Mouse (Mus musculus): ENCODE data around the gene Pank4.

The Pank4 gene

GRCm38 (mm10) chr4:154967173-154967572, 3.2 kb downstream of the Pank4 start:
- DNase-seq (ENCODE audit: inconsistent ontology term), result no peak

DNA sequence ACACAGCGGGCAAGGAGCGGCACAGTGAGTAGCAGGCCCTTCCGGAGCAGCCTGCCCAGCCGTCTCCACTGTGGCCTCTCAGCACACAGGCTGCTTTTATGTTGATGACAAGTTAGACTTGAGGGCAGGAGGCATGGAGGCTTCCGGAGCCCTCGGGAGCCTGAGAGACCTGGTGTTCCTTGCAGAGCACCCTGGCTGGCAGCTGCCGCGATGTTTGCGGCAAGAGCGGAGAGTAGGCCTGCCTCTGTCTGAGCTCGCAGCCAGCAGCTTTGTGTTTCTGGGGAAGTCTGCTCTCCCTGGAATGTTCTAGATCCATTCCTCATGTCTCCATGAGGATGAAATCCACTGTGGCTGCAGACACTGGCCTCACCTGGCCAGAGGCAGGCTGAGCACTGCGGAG, 8.6 kb downstream of the Pank4 start:
- DNase-seq (ENCODE audit: inconsistent ontology term), result no peak

DNA sequence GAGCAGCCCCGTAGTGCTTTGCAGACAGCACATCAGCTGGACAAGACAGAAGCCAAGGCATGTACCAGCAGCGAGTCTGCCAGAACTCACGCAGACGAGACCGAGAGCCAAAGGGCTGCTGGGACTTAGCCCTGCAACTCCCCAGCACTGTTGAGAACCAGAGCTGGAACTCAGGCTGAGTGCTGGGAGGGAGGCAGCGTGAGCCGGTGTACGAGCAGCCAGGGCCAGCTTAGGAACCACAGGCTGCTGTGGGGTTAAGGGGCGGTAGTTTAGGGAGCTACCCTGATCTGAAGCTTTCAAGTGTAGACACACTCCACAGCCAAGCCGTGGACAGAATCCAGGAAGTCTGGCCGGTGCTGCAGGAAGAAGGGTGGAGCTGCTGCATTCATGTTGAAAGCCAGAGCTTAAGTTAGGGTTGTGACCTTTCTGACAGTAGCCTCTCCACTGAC, 10.3 kb downstream of the Pank4 start:
- no peak for DNase-seq (ENCODE audit: inconsistent ontology term)

- no peak for DNase-seq (ENCODE audit: inconsistent ontology term)
These were observed 16.2 kb downstream of the Pank4 start for GRCm38 (mm10) chr4:154980110-154980509.

DNA sequence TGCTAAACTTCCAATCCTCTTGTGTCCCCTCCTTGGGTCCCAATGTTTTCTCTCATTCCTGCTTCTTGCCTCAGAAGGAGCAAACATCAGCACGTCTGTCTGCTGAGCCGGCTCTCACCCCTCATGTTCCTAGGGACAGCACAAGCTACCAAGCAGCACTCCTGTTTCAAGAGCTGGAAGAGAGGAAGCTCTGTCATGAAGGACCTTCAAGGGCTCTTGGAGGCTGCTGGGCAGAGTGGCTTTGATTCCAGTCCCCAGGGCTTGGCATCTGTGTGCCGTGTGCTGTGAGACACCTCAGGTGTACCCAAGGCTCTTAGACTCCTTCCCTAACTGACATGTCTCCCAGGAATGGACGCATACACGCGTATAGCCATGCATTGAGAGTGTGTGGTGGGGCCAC, 17.2 kb downstream of the Pank4 start:
- DNase-seq (ENCODE audit: inconsistent ontology term), result no peak

DNA sequence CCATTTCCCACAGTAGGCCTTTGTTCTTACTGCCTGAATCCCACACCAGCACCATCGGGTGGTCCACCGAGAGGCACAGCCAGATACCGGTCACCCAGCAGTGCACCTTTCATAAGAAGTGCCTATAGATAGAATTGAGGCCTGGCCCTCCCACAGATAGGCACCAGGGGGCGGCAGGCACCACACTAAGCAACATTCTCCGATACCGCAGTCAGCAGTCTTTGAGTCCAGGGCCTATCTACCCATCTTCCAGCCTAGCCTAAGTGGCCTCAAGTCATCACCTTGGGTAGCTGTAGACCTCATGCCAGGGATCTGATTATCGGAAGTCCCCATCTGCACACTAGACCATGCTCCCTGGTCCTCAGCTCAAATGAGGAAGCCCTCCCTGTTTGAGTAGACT, 17.6 kb downstream of the Pank4 start:
- peak; percentile 73 for DNase-seq (ENCODE audit: inconsistent ontology term)

GRCm38 (mm10) chr4:154982247-154983120, 18.6 kb downstream of the Pank4 start:
- DNase-seq (ENCODE audit: inconsistent ontology term), result no peak

DNA sequence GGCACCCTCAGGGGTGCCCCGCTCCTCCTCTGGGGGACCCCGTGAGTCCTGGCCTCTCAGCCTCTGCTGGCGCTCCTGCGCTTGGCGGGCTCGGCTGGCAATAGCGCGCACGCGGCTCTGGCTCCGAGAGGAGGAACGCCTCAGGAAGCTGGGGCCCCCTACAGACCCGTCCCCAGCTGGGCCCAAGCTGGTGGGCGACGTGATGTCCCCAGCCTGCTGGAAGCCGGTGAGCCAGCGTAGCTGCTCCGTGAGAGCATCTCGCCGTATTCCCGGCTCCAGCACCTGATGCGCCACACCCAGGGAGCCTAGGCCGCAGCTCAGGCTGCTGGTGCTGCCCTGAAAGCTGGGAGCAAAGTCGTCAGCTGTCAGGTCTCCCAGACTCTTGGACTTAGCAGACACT, 19.8 kb downstream of the Pank4 start:
- DNase-seq (ENCODE audit: inconsistent ontology term), result no peak

- DNase-seq (ENCODE audit: inconsistent ontology term), result no peak
These were observed 21.3 kb downstream of the Pank4 start for GRCm38 (mm10) chr4:154985151-154985777.

DNA sequence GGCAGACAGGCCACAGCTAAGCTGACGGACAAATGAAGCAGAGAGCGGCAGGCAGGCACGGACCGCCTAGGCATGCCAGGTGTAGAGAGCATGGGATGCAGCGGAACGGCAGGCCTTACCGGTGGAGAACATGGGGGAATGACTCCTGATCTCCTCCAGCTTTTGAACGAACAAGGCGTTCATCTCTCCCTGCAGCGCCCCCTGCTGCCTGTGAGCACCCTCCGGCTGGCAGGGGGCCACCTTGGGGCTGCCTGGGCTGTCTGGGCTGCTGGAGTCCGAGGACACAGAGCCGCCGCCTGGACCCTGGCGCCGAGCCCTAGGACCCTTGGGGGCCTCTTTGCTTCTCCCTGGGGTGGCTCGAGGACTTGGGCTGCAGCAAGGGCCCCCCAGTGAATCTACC, 22.2 kb downstream of the Pank4 start:
- DNase-seq (ENCODE audit: inconsistent ontology term), result peak; percentile 68

GRCm38 (mm10) chr4:154986750-154987149, 22.8 kb downstream of the Pank4 start:
- no peak for DNase-seq (ENCODE audit: inconsistent ontology term)

DNA sequence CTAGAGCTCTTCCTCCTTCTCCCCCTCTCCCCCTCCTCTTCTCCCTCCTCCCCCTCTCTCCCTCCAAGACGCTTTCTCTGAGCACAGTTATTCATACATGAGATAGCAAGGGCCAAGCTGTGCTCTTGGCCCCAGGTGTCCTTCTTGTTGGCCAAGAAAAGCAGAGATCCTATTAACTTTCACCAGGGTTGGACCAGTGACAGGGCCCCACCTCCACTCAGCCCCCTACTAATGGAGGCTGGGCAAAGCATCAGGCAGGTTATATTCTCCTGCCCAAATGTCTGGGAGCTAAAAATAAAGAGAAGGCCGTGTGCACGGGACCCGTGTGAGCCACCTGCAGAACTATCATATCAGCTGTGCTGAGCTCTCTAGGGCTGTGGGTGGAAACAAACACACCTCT, 31.0 kb downstream of the Pank4 start:
- DNase-seq (ENCODE audit: inconsistent ontology term), result no peak

DNA sequence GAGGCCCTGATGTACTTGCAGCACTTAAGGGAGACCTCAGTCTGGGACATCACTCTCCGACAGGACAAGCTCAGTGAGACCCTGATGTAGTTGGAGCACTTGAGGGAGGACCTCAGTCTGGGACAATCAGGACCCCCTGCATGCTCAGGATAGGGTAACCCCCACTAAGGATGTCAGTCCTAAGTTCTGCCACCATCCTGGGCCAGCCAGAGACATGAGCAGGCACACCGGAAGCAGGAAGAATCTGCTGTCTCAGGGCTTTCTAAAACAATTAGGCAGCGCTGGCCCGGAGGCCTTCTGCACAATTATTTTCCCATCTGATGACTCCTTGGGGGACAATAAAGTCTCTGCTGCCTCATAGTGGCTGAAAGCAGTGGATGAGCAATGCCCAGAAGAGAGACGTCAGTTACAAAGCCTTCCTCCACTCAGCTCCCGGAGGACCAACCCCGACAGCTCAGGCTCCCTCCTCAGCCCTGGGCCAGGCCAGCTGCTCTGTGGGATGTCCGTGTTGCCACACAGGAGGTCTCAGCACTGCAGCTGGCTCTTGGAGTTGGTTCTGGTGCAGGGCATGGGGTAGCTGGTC, 32.7 kb downstream of the Pank4 start:
- peak; percentile 83 for DNase-seq (ENCODE audit: inconsistent ontology term)

DNA sequence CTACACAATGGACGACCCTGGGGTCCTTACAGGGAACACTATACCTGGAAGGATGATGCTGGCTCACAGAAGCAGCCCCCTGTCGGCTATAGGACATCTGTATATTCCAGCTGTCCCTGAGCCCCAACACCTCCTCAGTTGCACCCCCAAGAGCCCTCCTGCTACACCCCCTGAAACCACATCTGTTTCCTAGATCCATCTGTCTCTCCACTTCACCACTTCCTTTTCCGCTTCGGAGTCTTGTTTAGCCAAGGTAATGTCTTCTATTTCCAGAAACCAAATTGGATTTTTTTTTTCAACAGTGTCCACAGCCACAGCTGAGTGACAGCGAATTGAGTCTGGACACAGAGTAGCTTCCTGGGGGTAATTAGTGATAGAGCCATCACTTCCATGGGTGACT, 35.5 kb downstream of the Pank4 start:
- DNase-seq (ENCODE audit: inconsistent ontology term), result no peak

- no peak for DNase-seq (ENCODE audit: inconsistent ontology term)
These were observed 41.4 kb downstream of the Pank4 start for GRCm38 (mm10) chr4:155005278-155005677.

DNA sequence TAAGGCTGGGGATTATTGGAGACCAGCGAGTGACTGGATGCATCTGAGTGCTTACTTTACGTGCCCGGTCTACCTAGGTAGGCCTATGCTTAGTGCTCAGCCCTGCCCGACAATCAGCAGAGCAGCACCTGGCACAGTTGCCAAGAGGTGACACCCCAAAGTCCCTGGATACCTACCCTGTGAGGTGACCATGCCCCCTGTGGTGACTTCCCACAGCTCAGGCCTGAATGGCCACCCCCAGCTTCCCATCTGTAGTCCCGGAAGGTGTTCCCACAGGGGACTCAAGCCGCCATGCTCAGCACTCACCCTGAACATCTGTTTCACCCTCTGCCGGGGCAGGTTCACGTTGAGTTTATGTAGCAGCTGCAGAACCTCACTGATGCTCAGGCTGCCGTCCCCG, 42.4 kb downstream of the Pank4 start:
- no peak for DNase-seq (ENCODE audit: inconsistent ontology term)

GRCm38 (mm10) chr4:155007641-155008040, 43.7 kb downstream of the Pank4 start:
- DNase-seq (ENCODE audit: inconsistent ontology term), result no peak

DNA sequence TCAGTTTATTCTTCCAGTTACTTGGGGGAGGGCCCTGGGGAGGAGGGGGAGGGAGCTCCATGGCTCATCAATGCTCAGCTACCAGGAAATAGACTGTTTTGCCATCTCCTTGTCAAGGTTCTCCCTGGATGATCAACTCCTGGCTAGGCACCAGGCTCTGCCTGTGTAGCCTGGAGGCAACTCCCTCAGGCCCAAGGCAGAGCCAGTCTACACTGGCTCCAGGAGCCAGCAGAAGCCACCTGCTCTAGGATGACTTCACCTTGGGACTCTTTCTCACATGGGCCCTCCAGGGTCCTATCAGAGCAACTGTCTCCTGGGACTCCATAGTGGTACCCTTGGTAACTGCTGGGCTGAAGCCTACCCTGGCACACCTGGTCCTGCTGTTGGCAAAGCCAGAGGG, 44.2 kb downstream of the Pank4 start:
- DNase-seq (ENCODE audit: inconsistent ontology term), result no peak

GRCm38 (mm10) chr4:155009216-155009615, 45.3 kb downstream of the Pank4 start:
- DNase-seq (ENCODE audit: inconsistent ontology term), result no peak

- DNase-seq (ENCODE audit: inconsistent ontology term), result peak; percentile 84
These were observed 46.9 kb downstream of the Pank4 start for GRCm38 (mm10) chr4:155010870-155011269.

GRCm38 (mm10) chr4:155011312-155012025, 47.5 kb downstream of the Pank4 start:
- no peak for DNase-seq (ENCODE audit: inconsistent ontology term)

- peak; percentile 67 for DNase-seq (ENCODE audit: inconsistent ontology term)
These were observed 48.2 kb downstream of the Pank4 start for GRCm38 (mm10) chr4:155012115-155012514.

All from Muller cell, postnatal 12 days (primary cell).